Mouse (Mus musculus): ENCODE measurements at regions not wholly inside any gene's neighbourhood (a gene's known extent, or its start where the extent isn't known, plus 50 kb on each side); places are given as distances from the start of the nearest gene placed in this dataset.

- TF ChIP-seq CTCF (IDR thresholded peaks at IDR 0.05; ENCODE audit: low read depth, low read length) (no peak), POLR2A (IDR thresholded peaks at IDR 0.05; ENCODE audit: insufficient read depth, low read length) (no peak)
Observed at GRCm38 (mm10) chr14:104114182-104114581, 270.0 kb upstream of the Ednrb start.
